Mouse (Mus musculus): ENCODE measurements around the gene Iqschfp.

DNA sequence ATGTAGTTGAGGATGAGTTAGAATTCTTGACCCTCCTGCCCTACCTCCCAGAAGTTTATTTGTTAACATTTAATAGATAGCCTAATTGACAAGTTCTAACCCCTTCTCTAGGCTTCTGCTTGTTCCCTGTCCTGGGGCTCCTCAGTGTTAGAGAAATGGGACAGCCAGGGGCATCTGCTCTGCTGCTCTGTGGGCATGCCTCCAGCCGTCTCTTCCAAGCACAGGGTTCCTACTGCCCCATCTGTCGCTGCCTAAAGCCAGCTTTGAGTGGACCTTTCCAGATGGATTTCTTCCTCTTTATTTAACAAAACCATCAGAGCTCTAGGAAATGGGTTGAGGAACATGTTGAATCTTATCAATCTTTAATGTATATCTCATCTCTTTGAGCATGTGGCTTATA is 529.8 kb downstream of the Iqschfp start:
- no peak for TF ChIP-seq POLR2A (IDR thresholded peaks at IDR 0.05; ENCODE audit: control insufficient read depth, low read depth, low read length)
- TF ChIP-seq CTCF (IDR thresholded peaks at IDR 0.05; ENCODE audit: control insufficient read depth, insufficient read depth, insufficient replicate concordance, low read depth, low read length) = no peak
